Mouse (Mus musculus): Measurements from ENCODE around the gene Gzma.

Gzma gene

DNA sequence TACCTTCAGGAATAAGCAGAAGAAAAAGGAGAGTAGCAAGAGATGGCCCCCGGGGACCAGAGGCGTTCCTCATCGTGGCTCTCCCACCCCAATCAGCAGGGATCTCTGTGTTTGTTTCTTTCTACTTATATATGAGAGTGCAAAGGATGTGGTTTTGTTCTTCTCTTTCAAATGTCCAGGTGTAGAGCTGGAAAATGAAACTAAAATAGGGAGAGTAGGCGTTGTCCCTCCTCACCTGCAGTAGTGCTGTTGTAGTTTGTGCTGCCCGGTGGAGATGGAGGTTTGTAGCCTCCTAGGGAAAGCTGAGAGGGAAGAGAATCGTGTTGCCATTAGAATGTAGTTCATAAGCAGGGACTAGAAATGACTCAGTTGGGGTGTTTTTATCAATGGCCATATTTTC is at the start of gene Gzma:
Gene Gzma (minus strand): TSS at position 103 of the 400 bp plus-strand sequence.
- in situ Hi-C loops (cut with MboI, MseI) = no loop called here

DNA sequence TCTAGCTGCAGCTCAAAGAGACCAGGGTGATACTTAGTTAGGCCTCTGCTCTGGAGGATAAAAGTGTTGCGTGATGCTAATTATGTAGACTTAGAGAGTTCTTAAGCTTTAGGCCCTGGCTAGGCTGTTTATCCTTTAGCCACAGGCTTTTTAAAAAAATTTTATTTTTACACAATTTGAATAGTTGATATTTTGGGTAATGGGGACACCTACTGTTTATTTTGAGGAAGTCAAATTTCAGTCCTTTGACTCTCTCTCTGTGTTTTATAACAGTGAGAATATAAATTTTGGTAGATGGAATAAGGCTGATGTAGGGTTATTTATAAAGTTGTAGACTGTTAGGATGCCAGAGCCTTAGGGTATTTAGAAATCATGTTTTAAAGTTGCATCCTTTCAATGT is 38.8 kb upstream of the Gzma start:
- in situ Hi-C loops (cut with MboI, MseI) = no loop called here

DNA sequence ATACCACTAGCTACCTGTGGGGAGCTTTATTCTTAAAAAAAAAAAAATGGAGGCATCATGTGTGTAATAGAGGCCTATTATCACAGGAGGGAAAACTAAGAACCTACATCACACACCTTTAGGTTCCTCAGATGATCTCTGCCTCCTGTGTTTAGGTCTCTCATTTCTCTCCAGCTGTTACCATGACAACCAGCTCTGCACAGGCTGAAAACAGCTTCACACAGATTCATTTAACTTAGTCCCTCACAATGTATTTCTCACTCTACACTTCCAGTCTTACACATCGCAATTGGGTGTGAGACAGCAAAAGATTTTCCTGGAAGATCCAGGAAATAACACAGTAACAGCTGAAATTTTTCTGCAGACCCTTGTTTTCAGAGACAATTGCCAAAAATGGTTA is 29.2 kb upstream of the Gzma start:
- in situ Hi-C loops (cut with MboI, MseI) = no loop called here

GRCm38 (mm10) chr13:113121326-113121725 is 20.5 kb upstream of the Gzma start:
- in situ Hi-C loops (cut with MboI, MseI) = loop anchor here (5.0 kb wide), 1 partner anchor 74 kb away; the partner anchor contains the start of gene Gpx8

DNA sequence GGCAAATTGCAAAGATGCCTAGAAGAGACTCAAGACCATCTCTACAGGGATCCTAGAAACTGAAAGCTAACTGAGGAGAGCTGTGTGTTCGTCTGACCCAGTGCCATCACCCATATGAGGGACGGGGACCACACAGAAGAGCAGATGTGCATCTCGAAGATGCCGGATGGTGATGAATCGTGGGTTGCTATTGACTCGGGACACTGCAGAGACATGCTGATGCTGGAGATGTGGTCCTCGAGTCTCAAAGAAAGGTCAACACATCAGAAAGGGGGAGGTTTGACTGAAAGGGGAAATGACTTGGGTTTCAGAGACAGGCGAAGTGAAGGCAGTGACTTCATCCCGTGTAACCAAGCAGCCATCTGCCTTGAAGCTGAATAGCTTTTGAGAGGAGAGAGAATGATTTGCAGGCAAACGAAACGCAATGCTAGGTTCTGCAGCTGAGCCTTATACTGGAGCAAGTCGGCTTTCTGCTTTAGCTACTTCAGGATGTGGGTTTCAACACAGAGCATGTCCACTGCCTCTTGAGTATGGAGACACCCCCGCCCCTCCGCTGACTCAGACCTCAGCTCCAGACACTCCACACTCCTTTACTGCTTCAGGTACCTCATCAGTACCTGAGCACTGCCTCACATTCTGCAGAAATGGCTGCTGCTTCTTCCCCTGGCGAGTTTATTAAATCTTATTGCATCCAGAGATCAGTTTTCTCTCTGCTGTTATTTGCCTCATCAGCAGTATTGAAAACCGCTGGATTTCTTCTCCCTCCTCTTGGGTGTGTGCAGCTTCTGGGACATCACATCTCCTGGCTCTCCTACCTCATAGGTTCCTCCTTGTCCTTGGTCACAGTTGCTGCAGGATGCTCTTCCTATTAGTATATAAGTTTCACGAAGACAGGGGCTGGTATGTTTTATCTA is 19.8 kb upstream of the Gzma start:
- in situ Hi-C loops (cut with MboI, MseI) = loop anchor here (5.0 kb wide), 1 partner anchor 73 kb away; the partner anchor contains the start of gene Gpx8

GRCm38 (mm10) chr13:113118977-113119376 is 18.2 kb upstream of the Gzma start:
- in situ Hi-C loops (cut with MboI, MseI) = no loop called here

GRCm38 (mm10) chr13:113104759-113105158 is 4.0 kb upstream of the Gzma start:
- in situ Hi-C loops (cut with MboI, MseI) = no loop called here

GRCm38 (mm10) chr13:113101804-113102203 is 1.0 kb upstream of the Gzma start:
- in situ Hi-C loops (cut with MboI, MseI) = no loop called here

DNA sequence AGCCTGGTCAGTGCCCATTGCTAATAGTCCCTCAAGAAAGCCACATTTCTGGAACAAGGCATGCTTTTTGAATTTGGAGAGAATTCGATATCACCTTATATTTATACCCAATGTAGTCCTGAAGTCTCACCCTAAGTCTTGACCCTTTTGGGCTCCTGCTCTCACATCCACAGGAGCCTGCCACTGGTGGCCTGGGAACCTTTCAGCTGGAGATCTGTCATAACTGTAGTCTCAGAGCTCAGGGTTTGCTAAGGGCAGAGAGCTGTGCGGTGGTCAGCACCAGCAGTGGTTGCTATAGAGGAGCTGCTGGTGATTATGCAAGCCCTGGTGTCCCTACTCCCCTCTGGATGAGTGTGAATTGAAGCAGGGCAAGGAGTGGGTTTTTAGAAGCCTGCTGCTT is 2.4 kb downstream of the Gzma start:
- in situ Hi-C loops (cut with MboI, MseI) = no loop called here

DNA sequence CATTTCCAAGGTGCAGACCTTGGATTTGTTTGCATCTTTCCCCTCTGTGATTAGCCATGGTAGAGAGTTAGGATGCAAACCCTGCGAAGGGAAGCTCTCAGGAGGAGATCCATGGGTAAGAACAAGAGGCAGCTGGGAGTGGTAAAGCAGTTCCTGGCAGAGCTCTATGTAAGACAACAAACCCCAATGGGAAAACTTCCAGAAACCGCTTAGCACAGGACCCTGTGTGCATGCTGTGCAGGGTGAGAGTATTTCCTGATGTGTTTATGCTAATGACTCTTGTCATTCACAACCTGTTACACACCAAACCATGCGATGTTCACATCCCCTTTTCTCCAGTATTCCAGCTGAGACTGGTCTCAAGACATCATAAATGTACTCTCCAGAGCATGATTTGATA is 3.8 kb downstream of the Gzma start:
- in situ Hi-C loops (cut with MboI, MseI) = no loop called here

- in situ Hi-C loops (cut with MboI, MseI) = no loop called here
These were observed 6.2 kb downstream of the Gzma start for GRCm38 (mm10) chr13:113094618-113095017.

DNA sequence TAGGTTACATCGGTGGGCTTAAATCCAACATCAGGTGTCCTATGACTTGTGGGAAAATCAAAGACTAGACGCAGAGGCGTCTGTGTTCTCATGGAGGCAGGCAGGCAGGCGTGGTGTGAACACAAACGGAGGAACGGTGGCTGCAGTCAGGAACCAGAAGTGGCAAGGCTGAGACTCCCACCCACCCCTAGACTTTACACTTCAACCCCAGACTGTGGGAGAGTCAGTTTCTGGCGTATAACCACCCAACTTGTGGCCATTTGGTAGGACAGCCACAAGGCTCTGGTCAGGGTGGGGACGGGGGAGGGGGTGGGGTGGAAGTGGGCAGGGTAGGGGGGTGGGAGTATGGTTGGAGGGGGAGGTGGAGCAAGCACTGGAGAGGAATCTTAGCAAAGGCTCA is 10.3 kb downstream of the Gzma start:
- in situ Hi-C loops (cut with MboI, MseI) = no loop called here

DNA sequence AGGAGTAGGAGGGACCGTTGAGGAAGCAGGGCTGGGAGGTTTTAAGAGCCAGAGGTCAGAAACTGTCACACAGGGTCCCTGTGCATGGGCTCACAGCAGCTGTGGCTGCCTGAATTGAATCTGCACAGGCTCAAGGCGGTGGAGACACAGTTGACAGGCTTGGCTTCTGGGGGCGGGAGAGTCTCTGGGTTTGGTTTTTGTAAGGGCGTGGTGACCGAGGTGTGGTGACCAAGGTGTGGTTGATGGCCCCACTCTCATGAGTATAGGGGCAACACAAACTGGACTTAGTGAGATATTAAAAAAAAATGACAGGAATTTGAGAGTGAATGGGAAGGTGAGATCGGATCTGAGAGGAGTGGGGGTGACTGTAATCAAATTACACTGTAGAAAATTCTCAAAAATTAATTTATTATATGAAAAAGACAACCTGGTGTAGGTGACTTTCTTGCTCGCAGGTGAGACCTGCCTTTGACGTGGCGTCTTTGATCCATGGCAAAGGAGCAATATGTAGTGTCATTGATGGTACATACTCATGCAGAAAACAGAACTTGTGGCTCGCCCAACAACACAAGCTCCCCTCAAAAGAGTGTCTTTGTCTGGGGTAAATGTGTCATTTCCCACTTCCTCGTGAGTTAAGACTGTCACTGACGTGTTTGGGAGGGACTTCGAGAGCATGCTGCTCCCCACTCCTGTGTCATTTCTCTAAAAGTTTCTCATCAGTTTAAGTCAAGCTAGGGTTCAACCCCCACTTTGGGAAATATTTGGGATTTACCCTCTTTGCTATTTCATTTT is 13.4 kb downstream of the Gzma start:
- in situ Hi-C loops (cut with MboI, MseI) = no loop called here

DNA sequence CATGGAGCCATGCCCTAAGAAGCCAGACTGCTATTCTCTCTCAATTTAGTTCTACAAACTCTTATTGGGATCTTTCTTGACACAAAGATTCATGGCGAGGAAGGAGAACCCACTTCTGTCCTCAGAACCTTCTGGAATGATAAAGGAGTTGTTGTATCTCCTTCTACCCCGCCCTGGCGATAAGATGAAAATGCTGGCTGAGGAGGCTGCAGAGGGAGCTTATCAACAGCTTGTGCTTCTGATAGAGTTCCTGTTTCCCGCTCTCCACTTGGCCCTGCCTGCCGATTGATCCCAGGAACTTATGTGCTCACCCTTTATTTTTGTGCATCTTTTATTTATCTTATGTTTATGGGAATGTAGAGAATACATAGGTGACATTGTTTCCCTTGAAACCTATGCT is 16.0 kb downstream of the Gzma start:
- in situ Hi-C loops (cut with MboI, MseI) = no loop called here

- in situ Hi-C loops (cut with MboI, MseI) = no loop called here
These were observed 18.7 kb downstream of the Gzma start for GRCm38 (mm10) chr13:113082101-113082500.

DNA sequence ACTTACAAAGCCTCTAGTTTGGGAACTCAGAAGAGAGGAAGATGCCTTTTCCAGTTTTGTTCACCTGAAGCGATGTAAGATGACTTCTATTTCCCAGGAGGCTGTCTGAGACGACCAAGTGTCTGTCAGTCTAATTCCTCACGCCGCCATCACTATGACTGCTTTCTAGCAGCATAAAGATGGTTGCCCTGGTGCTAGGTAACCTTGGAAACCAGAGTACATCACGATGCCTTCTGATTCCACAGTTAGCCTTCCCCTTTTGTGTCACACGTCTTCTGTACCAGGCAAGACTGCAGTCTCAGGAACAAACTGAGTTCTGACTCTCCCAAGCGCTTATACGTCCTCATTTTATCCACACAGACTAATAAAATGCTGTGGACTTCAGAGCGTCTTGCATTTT is 21.8 kb downstream of the Gzma start:
- in situ Hi-C loops (cut with MboI, MseI) = no loop called here

DNA sequence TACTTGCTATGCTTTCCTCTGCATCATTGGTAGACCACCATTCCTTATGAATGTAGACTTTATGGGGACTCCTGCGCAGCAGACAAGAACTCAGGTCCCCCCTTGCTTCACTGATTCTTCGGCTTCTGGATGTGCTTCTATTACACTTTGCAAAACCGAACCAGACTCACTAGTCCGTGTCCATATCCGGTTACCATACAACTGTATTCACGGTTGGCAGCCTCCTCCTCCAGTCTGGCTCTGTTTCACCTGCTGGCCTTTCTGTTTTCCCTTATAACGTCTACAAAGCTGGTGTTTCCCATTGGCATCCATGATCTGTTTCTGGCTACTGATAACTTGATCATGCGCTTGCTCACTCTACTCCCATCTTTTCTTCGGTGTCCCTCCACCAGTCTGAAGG is 36.2 kb downstream of the Gzma start:
- in situ Hi-C loops (cut with MboI, MseI) = loop anchor here (25.0 kb wide), 1 partner anchor 598 kb away; the partner anchor contains the start of gene Hspb3

DNA sequence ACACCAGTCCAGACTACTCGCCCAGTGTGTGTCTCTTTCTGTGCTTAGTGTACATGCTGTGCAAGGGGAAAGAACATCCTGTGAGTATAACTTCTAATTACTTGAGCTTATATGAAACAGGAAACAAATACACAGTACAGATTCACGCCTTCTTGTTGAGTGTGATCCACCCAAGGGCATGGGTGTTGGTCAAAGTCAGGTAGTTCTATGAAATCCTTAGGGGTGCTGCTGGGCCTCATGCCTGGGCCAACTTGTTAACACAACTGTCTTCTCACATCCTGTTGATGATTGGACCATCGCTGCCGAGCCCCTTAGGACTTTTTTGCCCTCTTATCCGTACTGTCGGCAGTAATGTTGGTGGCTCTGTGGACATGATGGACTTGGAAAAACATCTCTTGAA is 39.0 kb downstream of the Gzma start:
- in situ Hi-C loops (cut with MboI, MseI) = loop anchor here (25.0 kb wide), 1 partner anchor 601 kb away; the partner anchor contains the start of gene Hspb3

- in situ Hi-C loops (cut with MboI, MseI) = loop anchor here (25.0 kb wide), 1 partner anchor 606 kb away; the partner anchor contains the start of gene Hspb3
These were observed 45.0 kb downstream of the Gzma start for GRCm38 (mm10) chr13:113055826-113056225.

DNA sequence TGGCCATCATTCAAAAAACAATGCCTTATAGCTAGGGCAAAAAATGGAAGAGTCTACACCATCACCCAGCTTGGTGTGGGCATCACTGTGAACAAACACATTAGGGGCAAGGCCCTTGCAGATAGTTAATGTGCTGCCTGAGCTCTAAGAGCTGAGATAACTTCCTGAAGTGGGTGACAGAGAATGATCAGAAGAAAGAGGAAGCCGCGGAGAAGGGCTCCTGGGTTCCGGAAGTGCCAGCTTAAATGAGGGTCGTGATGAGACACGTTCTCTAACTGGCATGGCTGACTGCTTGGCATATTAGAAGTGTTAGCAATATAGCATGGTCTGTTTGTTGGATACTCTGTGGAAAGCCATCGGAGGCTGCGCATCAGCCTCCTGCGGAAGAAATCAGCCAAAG is 46.6 kb downstream of the Gzma start:
- in situ Hi-C loops (cut with MboI, MseI) = loop anchor here (25.0 kb wide), 1 partner anchor 608 kb away; the partner anchor contains the start of gene Hspb3

GRCm38 (mm10) chr13:113047647-113048046 is 53.1 kb downstream of the Gzma start:
- in situ Hi-C loops (cut with MboI, MseI) = loop anchor here (5.0 kb wide), 2 partner anchors 75 to 210 kb away; no protein-coding TSS in a partner anchor

- in situ Hi-C loops (cut with MboI, MseI) = loop anchor here (5.0 kb wide), 2 partner anchors 75 to 210 kb away; no protein-coding TSS in a partner anchor
These were observed 53.8 kb downstream of the Gzma start for GRCm38 (mm10) chr13:113047018-113047417.

Data from T-helper 1 cell (primary cell).